Mouse (Mus musculus) c-Kit-positive CD71-positive TER-119-positive erythroid progenitor cells, embryonic 14.5 days (primary cell): ENCODE measurements around the gene Samd11.

ENCODE experiments used
- DNase-seq: peaks from one replicate; pipeline ENCODE4 v3.0.0-alpha.2; 2013; ENCODE audit warnings: low spot score

Gene Samd11

DNA sequence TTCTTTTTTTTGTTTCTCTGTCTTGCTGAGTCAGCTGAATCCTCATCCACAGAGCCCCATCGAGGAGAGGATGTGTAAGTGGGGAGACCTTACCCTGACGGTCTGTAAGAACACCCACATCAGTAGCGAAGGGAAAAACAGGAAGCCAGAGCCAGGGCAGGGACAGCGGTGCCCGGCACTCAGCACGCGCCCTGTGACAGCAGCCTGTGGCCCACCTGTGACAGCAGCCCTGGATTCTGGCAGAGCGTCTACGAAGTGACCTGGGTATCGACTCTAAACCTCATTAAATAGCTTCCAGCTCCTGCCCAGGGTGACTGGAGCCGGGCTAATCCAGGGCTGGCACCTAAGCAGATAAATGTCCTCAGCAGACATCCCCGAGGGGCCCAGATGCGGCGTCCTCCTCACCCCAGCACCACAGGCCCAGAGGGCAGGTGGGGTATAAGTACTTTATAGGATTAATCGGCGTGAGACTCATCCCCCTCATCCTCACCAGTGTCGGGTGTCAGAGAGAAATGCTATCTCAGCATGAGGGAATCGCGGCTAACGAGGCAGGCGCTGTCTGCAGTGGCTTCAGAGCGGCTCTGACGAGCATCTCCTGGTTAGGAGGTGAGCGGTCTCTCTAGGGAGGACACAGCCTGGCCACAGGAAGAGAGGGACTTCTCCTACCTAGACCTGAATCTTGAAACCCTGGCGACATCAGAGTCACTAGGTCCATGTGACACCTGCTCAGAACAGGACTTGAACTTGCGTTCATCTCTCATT lies at the start of gene Samd11:
Gene Samd11 (minus strand): TSS at position 580 of the 762 bp plus-strand sequence.
- no peak for DNase-seq

DNA sequence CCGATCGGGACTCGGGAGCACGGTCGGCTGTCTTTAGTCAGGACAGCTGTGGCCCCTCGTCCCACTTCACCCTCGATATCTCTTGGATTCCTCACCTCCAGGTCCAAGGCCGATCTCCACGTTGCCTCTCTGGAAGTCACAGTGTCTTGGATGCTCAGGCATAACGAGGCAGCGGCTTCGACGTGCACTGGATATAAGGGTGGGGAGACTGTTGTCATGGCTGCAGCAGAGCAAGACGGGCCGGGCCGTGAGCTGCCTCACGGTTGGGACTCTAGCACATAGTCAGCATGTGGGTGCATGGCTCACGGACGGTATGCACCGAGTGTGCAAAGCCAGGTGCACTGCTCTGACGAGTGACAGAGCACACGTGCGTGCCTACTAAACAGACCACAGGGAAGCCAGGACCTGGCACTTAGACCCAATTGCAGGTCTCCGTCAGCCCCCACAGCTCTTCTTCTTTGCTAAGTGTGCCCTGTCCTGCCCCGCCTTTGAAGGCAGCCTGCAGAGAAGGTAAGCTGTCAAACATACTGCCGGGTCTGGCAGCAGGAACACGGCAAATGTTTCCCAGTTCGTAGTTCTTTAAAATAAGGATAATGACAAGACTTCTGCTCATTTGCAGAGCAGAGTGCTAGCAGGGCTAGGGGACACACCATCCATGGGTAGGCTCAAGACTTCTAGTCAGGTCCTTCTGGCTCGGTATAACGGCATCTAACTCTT lies 938 bp downstream of the Samd11 start:
- peak; percentile 62 for DNase-seq

DNA sequence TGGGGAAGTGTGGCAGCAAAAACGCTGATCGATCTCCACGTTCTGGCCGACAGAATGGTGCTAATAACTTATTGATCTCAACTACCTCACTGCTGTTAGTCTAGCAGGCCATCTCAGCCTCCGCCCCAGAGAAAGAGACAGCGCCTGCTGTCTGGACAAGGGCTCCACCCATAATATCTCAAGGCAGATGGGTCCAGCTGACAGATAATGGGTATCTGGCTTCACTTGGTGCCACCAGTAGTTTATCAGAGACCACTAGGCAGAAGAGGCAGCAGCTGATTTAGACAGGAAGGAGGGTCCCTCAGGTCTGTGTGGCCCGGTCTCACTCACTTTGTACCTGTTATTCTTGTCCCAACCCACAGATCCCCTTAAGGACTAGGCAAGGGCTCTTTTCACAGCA lies 2.4 kb downstream of the Samd11 start:
- peak; percentile 79 for DNase-seq

GRCm38 (mm10) chr4:156252619-156253018 lies 2.8 kb downstream of the Samd11 start:
- DNase-seq, result no peak

DNA sequence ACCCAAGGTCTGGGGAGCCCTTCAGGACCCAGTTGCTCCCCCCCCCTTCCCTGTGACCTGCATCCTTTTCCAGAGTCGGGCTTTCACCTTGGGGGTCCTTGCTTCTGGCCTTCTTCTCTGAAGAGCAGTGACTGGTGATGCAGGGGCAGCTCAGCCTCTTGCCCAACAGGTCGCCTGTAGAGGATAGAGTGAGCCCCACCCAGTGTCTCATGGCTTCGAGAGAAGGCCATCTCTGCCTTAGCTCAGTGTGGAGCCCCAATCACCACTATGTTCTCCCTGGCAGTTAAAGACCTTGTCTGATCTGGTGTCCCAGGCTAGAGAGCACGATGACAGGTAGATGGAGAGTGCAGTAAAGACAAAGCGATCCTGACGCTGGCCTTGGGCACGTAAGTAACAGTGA lies 3.3 kb downstream of the Samd11 start:
- DNase-seq, result no peak

GRCm38 (mm10) chr4:156251081-156251480 lies 4.4 kb downstream of the Samd11 start:
- DNase-seq, result no peak

GRCm38 (mm10) chr4:156249567-156249966 lies 5.9 kb downstream of the Samd11 start:
- no peak for DNase-seq

GRCm38 (mm10) chr4:156236651-156237447 lies 18.6 kb downstream of the Samd11 start:
- DNase-seq, result no peak

GRCm38 (mm10) chr4:156235808-156236533 lies 19.5 kb downstream of the Samd11 start, which contains the start of gene Noc2l:
TSS of gene Noc2l (plus strand) at chr4:156236010.
- peak; percentile 86 for DNase-seq

DNA sequence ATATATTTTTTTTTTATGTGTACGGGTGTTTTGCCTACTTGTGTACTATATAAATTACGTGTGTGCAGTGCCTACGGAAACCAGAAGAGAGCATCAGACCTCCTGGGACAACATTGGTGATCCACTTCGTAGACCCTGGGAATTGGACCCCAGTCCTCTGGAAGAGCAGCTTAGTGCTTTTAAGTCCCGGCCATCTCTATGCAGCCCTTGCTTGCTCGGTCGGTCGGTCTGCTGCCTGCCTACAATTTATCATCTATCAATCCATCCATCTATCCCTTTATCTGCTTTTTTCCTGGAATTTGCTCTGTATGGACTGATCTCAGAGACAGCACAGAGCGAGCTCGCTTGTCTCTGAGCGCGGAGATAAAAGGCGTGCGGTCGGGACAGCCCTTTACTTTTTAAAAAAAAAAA lies 20.1 kb downstream of the Samd11 start:
- DNase-seq, result no peak

GRCm38 (mm10) chr4:156234701-156235213 lies 20.7 kb downstream of the Samd11 start, which contains the start of gene Plekhn1:
TSS of gene Plekhn1 (minus strand) at chr4:156234857.
- peak; percentile 56 for DNase-seq

GRCm38 (mm10) chr4:156234021-156234501 lies 21.4 kb downstream of the Samd11 start:
- no peak for DNase-seq

GRCm38 (mm10) chr4:156228393-156229024 lies 26.9 kb downstream of the Samd11 start:
- no peak for DNase-seq

- no peak for DNase-seq
Observed at GRCm38 (mm10) chr4:156227752-156228392, 27.6 kb downstream of the Samd11 start.

GRCm38 (mm10) chr4:156224276-156224675 lies 31.2 kb downstream of the Samd11 start:
- no peak for DNase-seq

DNA sequence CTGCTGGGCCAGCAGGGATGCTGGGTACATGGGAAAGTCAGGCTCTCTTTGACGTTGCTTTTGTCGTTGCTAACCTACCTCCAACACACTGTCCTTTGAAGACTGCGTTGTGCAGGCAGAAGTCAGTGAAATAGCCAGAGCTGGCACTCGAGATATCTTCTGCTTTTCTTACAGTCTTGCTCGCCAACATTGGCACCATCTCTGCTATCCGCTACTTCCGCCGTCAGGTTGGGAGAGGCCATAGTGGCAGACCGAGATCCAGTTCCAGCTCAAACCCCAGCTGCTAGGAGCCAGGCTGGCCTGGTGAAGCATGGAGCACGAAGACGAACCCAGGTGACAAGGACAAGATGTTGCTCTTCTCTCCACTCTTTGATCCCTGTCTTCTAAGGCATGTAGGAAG lies 35.5 kb downstream of the Samd11 start:
- DNase-seq, result no peak

GRCm38 (mm10) chr4:156217838-156218237 lies 37.6 kb downstream of the Samd11 start:
- no peak for DNase-seq

DNA sequence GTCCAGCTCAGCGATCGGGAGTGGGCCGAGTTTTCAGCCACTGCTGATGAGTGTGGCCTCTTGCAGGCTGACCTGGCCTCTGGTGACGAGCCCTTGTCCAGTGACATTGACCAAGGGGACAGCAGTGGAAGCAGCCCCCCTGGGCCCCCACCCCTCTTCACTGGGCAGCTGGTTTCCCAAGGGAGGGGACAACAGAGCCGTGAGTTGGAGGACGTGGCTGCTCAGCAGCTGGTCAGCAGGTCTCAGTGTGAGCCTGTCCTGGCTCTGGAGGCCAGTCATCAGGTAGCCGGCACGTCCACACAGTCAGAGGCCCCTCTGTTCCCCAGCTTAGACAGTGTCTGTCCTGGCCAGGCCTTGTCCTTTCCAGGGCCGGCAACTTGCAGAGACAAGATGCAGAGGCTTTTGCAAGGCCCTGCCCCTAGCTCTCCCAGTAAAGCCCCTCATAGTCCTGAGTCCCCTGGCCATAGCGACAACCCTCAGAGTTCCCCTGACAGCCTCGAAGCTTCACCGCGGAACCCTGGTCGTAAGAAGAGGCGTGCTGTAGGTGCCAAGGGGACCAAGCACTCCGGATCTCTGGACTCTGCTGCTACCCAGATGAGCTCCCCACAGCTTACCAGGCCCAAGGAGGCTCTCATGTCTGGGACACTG lies 38.3 kb downstream of the Samd11 start:
- no peak for DNase-seq

DNA sequence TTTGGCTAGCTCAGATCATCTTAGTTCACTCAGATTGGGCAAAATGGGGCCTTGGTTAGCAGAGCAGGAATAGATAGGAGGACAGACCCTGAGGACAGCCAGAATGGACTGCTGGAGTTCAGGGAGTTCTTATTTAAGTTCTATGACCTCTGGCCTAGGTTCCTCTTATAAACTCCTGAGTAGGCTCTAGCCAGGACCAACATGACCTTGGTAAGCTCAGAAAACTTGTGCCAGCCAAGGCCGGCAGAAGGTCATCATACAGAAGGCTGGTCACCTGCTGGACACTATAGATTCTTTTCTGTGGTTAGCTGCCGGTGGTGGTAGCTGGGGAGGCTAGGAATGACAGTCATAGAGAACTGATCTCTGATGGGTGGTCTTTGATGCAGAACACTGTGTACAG lies 39.3 kb downstream of the Samd11 start:
- DNase-seq, result no peak

DNA sequence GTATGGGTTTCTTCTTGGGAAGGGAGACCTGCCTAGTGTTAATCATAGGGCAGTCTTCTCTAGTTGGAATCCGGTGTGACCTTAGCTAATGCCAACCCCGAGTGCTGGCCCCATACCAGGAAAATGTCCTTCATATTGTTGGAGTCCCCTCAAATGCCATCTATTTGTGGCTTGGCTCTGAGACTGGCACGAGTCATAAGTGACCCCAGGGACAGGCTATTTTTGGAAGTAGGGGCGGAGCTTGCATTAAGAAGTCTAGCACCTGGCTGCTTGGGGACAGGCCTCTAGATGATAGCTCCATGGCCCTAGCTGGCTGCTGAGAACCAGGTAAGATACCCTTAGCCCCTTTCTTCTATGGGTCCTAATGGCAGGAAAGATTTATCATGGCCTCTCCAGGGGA lies 39.8 kb downstream of the Samd11 start, which contains the start of gene Perm1:
Gene Perm1 (plus strand): TSS at position 220 of the 400 bp plus-strand sequence.
- no peak for DNase-seq
